Mouse (Mus musculus): ENCODE data around the gene Sh3bgrl3.

- TF ChIP-seq CTCF (IDR thresholded peaks at IDR 0.05; ENCODE audit: low read depth, low read length) (no peak), POLR2A (IDR thresholded peaks at IDR 0.05; ENCODE audit: borderline replicate concordance, low read depth, low read length) (no peak)
Observed at GRCm38 (mm10) chr4:134115215-134116144, 13.1 kb downstream of the Sh3bgrl3 start.

Measured in bone marrow macrophage, adult 2 months (primary cell).